Mouse (Mus musculus) G1E (cell line): ENCODE results near the gene Zbed4.

Source experiments
- CTCF ChIP-seq: IDR thresholded peaks from 2 replicates; pipeline ENCODE4 v1.5.1; 2012; ENCODE audit warnings: low read depth, low read length, inconsistent platforms, mixed read lengths
- GATA1 ChIP-seq: IDR thresholded peaks from 2 replicates; pipeline ENCODE4 v1.6.1; 2012; ENCODE audit warnings: borderline replicate concordance, low read length, inconsistent platforms, mixed read lengths
- GATA2 ChIP-seq: IDR thresholded peaks from 2 replicates; pipeline ENCODE4 v1.6.1; 2012; ENCODE audit warnings: low read depth, low read length, inconsistent platforms, borderline replicate concordance
- POLR2AphosphoS5 ChIP-seq: IDR thresholded peaks from 2 replicates; pipeline ENCODE4 v1.6.1; 2012; ENCODE audit warnings: low read depth, low read length, inconsistent platforms; ENCODE audit not compliant: insufficient replicate concordance
- TAL1 ChIP-seq: conservative IDR thresholded peaks from 2 replicates; pipeline ENCODE4 v1.6.1; 2012; ENCODE audit warnings: low read depth, low read length, inconsistent platforms, mixed read lengths

DNA sequence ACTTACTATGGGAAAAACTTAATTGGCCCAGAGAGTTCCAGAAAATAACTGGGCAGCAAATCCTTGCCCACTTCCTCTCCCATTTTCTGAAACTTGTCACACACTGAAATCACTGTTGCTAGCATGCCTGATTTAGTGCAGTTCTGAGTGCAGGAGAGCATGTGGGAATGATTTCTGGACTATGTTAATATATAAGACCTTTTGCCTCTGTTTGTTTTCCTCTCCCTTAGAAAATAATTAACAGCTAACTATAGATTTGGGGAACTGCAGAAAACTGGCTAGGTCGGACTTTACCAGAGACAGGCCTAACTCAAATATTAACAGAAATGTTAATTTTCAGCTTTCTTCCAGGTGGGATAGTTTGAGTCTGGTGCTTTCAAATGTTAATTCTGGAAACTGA is 17.1 kb downstream of the Zbed4 start:
- no peak for TF ChIP-seq CTCF
- TF ChIP-seq GATA1 = no peak
- TF ChIP-seq TAL1 = no peak
- TF ChIP-seq GATA2 = no peak
- TF ChIP-seq POLR2AphosphoS5 = no peak
